Mouse (Mus musculus) CD4-positive, CD25-positive, alpha-beta regulatory T cell, adult 2 months (primary cell): ENCODE data around the gene Luzp1.

ENCODE experiments used
- DNase-seq: peaks from one replicate; pipeline ENCODE4 v3.0.0-alpha.2; 2012; ENCODE audit warnings: low read depth, low spot score

Luzp1 gene

GRCm38 (mm10) chr4:136469371-136469903 lies at the start of gene Luzp1:
Gene Luzp1, plus strand, starts transcription at chr4:136469761.
- peak; percentile 91 for DNase-seq

DNA sequence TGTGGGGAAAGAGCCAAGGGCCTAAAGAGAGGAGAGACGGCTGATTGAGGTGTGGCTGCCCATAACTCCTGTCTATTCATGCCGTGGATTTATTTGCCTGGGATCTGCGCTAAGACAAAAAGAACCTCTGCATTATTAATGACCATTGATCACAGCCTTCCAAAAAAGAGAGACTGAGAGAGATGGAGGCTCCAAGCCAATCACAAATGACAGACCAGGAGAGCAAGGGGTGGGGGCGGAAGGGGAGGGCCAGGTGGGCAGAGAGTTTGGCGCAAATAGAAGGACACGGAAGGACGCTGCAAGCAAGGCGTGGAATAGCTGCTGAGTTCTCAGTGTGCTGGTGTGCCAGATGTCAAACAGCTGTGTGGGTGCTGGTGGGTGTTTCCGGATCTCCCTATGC lies 46.3 kb upstream of the Luzp1 start, which contains the start of gene Htr1d:
Gene Htr1d, plus strand, starts transcription at position 301 of the 400 bp plus-strand sequence.
- DNase-seq = no peak

- peak; percentile 9 for DNase-seq
Observed at GRCm38 (mm10) chr4:136424120-136424999, 45.2 kb upstream of the Luzp1 start.

- DNase-seq = peak; percentile 38
Observed at GRCm38 (mm10) chr4:136425000-136425288, 44.6 kb upstream of the Luzp1 start.

DNA sequence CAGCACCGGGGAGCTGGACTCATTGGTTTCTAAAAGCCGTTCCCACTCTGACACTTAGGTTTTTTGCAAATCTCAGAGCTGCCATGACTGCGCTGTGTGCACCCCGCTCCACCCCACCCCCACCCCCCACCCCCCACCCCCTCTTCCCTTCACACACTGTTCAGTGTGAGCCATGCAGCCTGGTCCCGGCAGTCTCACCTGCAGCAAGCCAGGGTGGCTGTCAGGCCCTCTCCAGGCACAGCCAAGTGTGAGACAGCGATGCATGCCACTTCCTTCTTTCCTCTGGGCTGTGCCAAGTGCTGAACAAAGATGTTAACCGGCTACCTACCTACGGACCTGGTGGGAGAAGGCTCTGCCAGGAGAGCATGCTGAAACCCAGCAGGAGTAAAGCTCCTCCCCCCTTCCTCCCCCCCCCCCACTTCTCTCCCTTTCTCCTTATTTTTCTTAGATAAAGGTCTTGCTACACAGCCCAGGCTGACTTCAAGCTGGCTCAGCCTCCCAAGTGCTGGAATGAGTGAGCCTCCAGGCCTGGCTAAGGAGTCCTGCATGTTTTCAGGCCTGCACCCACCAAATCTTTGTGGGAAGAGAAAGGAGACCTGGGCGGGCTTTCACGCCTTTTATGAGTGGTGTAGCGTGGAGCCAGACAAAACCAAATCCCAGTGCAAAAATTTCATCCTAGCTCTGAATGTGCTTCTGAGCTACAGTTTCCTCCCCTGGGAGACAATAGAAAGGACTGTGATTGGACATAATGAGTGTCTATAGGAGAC lies 38.8 kb upstream of the Luzp1 start:
- DNase-seq = no peak

DNA sequence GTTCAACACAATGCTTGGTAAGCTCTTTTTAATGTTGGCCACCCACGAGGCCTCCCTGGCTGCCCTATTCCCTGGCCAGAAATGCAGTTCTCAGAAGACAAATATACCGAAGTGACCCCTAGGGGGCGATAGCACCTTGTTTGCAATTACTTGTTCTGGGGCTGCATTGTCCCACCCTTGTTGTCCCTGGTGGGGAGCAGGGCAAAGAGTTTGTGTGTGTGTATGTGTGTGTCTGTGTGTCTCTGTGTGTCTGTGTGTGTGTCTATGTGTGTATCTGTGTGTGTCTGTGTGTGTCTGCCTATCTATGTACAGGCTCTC lies 38.2 kb upstream of the Luzp1 start:
- DNase-seq = peak; percentile 65

DNA sequence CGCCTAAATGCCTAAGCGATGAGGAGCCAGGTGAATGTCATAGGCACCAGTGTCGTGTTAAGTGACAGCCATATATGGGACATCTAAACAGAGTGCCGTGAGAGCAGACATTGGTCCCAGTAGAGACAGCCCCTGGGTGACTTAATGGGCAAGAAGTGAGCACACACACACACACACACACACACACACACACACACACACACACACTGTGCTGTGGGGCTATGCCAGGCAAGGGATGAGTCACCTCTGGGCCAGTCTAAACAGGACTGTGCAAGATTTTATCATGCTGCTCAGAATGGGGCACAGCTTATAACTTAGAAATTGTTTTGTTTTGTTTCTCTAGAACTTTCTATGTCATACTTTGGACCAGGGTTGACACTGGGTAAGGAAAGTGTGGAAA lies 35.5 kb upstream of the Luzp1 start:
- DNase-seq = no peak

DNA sequence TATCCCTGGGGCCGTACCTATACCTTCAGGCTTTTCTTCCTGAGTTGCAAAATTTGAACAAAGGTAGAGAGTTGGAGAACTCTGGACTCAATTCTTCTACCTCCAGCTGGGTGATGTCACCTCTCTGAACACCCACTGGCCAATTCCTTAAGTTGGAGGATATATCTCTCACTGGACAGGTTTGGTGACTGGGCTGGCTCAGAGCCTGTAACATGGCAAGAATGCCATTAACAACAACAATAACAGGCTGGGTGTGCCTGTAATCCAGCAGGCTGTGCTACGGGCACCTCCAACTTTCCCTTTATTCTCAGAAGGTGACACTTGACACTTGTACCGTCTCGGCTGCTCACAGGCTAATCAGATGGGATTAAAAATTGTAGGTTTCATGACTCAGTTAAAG lies 30.5 kb upstream of the Luzp1 start:
- no peak for DNase-seq

DNA sequence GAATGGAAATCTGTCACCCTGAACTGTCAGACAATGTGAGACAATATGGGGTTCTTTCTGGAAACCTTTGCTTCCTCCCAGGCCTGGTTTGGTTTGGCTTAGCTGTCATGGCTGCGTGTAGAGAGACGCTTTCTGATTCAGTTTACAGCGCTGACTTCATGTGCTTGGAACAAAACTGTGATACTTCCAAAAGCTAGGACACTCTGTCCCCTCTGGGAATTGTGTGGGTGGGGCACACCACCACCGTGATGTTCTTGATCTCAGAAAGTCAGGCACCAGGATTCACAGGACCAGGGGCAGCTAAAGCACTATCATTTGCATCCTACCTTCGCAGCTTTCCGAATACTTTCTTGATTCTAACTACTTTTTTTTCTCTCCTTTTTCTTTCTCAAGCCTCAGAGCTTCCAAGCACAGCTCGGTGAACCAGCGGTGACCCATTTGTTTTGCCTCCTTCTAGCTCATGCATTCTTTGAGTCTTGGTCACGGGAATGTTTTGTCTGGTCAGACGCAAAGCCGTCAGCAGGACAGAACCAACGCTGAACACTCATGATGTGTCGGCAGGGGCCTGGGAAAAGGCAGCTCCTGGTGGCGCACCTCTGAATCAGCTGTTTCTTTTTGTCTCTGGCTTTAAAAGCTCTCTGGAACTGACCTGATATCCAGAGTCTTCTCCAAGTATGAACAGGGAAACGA lies 28.1 kb upstream of the Luzp1 start:
- DNase-seq = no peak

DNA sequence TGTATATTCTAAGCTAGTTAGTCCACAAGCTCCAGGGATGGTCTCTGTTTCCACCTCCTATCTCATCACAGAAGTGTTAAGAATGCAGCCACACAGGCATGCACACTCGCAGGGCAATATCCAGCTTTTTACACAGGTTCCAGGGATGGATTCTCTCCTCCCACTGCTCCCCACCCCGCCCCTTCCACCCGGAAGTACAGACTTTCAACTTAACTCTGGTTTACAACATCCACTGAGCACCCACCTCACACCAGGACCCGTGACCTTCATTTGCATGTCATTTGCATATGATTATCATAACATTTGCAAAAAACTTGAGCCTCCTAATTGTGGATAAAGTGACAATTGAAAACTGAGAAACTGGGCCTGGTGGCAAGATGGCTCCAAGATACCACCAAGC lies 25.0 kb upstream of the Luzp1 start:
- no peak for DNase-seq

DNA sequence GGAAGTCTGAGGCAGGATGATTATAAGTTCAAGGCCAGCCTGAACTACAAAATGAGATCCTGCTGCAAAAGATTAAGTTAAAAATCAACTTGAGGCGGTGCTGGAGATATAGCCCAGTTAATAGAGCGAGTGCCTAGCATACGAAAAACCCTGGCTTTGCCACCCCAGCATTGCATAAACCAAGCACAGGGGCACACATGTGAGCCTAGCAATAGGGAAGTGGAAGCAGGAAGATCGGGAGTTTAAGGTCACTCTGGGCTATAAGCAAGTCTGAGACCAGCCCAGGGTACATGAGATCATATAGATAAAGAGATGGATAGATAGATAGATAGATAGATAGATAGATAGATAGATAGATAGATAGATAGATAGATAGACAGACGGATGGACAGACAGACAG lies 19.8 kb upstream of the Luzp1 start:
- DNase-seq = no peak

DNA sequence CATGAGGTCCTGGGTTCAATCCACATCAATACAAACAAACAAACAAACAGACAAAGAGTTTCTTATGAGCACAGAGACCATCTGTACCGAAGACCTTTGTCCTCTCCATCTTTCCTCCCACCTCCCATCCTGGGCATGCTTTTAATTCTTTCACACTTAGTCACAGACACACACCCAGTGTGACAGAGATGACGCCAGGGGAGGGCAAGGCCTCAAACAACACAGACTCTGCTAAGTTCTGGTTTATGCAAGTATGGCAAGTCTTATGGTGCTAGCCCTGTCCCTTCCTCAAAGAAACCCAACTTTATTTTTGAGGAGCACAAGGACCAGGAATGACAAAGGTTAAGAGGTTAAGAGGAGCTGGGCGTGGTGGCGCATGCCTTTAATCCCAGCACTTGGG lies 19.3 kb upstream of the Luzp1 start:
- DNase-seq = no peak

GRCm38 (mm10) chr4:136451564-136451963 lies 18.0 kb upstream of the Luzp1 start:
- DNase-seq = no peak

DNA sequence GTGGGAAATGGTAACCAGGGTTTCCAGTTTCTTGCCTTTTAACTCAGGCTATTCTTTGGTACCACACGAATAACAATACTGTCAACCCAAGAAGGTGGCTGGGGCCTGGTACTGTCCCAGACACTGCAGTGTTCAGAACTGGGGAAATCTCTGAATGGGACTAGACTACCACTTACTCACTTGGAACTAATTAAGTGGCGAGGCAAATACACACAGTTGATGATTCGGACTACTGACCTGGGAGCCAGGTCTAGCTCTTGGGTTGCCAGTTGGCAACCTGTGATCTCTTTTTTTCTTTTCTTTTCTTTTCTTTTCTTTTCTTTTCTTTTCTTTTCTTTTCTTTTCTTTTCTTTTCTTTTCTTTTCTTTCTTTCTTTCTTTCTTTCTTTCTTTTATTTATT lies 17.3 kb upstream of the Luzp1 start:
- no peak for DNase-seq

DNA sequence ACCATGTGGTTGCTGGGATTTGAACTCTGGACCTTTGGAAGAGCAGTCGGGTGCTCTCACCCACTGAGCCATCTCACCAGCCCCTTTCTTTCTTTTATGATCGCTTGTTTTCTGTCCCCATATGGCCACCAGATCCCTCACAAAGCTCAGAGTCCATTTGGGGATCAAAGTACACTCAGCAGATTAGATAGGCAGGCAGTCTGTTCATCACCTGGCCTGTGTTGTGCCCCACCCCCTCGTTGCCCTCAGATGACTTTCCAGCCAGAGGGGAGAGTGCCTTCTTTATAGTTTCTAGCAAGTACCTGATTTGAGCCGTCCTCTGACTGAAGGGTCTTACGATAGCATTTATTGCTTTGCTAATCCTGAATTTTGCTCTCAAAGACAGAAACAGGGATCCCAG lies 16.8 kb upstream of the Luzp1 start:
- DNase-seq = no peak

DNA sequence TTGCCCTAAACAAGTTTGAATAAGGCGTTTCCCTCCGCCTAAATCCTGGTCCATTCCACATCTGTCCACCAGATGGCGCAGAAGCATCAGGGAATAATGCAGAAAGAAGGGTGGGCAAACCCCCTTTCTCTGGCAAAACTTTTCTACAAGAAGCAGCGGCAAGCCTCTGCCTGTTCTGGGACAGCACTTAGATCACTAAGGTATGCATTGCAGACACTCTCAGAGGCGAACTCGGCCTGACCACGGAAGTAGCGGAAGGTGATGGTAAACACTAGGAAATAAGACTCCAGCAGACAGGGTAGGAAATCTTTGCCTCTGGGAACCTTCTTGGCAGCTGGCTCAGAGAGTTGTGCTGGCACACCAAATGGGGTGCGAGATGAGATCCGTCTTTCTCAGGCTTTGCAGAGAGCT lies 14.7 kb upstream of the Luzp1 start:
- peak; percentile 76 for DNase-seq

DNA sequence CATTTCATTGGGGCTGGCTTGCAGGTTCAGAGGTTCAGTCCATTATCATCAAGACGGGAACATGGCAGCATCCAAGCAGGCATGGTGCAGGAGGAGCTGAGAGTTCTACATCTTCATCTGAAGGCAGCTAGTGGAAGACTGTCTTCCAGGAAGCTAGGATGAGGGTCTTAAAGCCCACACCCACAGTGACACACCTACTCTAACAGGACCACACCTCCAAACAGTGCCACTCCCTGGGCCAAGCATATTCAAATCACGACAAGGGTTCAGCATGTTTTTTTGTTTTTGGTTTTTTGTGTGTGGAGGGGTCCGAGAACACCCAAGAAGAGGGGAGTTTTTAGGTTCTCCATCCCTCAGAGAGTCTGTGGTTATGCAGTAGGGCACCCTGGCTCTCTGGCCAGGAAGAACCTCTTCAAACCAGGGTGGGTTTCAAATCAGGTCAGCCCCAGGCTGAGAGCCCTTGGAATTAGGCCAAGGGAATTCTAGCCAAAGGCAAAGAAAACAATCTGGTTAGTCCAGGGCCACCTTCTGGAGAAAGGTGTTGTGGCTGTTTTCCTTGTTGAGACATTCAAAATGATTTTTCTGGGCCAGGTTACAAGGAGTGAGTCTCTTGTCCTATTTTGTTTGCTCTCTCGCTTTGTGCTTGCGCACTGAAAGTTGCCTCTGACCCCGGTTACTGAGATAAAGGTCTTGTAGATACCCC lies 12.9 kb upstream of the Luzp1 start:
- DNase-seq = no peak

- DNase-seq = no peak
Observed at GRCm38 (mm10) chr4:136458276-136458675, 11.3 kb upstream of the Luzp1 start.

GRCm38 (mm10) chr4:136459210-136459609 lies 10.4 kb upstream of the Luzp1 start:
- DNase-seq = no peak

GRCm38 (mm10) chr4:136461206-136461605 lies 8.4 kb upstream of the Luzp1 start:
- DNase-seq = no peak

DNA sequence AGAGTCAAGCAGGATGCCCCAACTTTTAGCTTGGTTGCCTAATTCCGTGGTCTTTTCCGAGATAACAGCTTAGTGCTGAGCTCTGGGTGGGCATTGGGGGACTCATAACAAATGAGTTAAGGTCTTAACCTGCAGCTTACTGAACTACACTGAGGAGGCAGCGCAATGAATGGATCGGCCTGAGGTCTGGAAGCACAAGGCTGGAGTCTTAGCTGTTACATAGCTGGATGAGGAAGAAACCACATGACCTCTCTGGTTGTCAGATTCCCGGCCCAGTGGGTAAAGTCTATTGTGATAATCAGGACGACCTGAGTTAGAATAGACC lies 7.8 kb upstream of the Luzp1 start:
- no peak for DNase-seq
